8 mouse cellular contexts compared by ENCODE assay signal in genomic region chr2:158058534-158058933, GRCm38 (mm10). TPM values are rescaled to one million over a fixed set of nuclear protein-coding genes. Genes with fewer than 3 reads are reported as not detected.
A peak's percentile ranks its signal among the peaks of the same experiment; 100 is the strongest.
DNase-seq lines count a peak whose midpoint lies in the region; ATAC-seq and TF ChIP-seq lines count a peak whose summit lies in the region.

No protein-coding gene starts in this region.

- no peak for TF ChIP-seq POLR2A in cerebellum, adult 2 months (IDR thresholded peaks at IDR 0.05; ENCODE audit: borderline replicate concordance, insufficient read depth, low read length)

- H3K4me3 ChIP-seq in cerebellum, adult 2 months (replicated peaks; ENCODE audit: insufficient read depth, low read depth, low read length) = no peak overlapping the region
- no peak overlapping the region for H3K4me3 ChIP-seq in lung, postnatal 0 days (ENCODE audit: low read depth, low read length)
- no peak overlapping the region for H3K4me3 ChIP-seq in liver, embryonic 11.5 days (ENCODE audit: low read depth, low read length)

- TF ChIP-seq EP300 in lung, postnatal 0 days (IDR thresholded peaks at IDR 0.05) = no peak

- H3K36me3 ChIP-seq in lung, postnatal 0 days (ENCODE audit: insufficient read depth, low read length) = peaks cover 7% of the 10 kb centered on the region
- peaks cover 19% of the 10 kb centered on the region for H3K36me3 ChIP-seq in liver, embryonic 11.5 days (ENCODE audit: control insufficient read depth, insufficient read depth, low read length)

- peak; percentile 41 to 60 for DNase-seq in left cerebral cortex, postnatal 10 days (ENCODE audit: extremely low spot score in 1 of 2, low spot score in 2 of 2)
- DNase-seq in left cerebral cortex, adult 8-10 months (ENCODE audit: low spot score in 2 of 2) = no peak
- peak; percentile 91 to 94 for DNase-seq in cerebellum, adult 2 months
- DNase-seq in gastrocnemius, postnatal 36 days = peak; percentile 53 to 77
- peak; percentile 61 for DNase-seq in lung, postnatal 0 days (ENCODE audit: low spot score)
- no peak for DNase-seq in embryo, embryonic 10 days (ENCODE audit: low spot score)
- no peak for DNase-seq in liver, embryonic 11.5 days (ENCODE audit: low spot score)

- H3K4me1 ChIP-seq in cerebellum, adult 2 months (ENCODE audit: control insufficient read depth, insufficient read depth, low read length) = peaks cover 31% of the 10 kb centered on the region
- H3K4me1 ChIP-seq in lung, postnatal 0 days (ENCODE audit: insufficient read depth, low read depth, low read length) = no peaks in the 10 kb centered on the region
- H3K4me1 ChIP-seq in liver, embryonic 11.5 days (replicated peaks; ENCODE audit: control insufficient read depth, insufficient read depth, low read length) = no peaks in the 10 kb centered on the region

- no peak overlapping the region for H3K27ac ChIP-seq in cerebellum, adult 2 months (ENCODE audit: insufficient read depth, low read length)
- no peak overlapping the region for H3K27ac ChIP-seq in lung, postnatal 0 days (ENCODE audit: low read length)
- no peak overlapping the region for H3K27ac ChIP-seq in liver, embryonic 11.5 days (ENCODE audit: low read depth, low read length)

- WGBS in cerebellum, adult 2 months = 4% methylated on average over 10 of the region's 10 CpGs
- 71% methylated on average over 10 of the region's 10 CpGs for WGBS in lung, postnatal 0 days
- 94% methylated on average over 10 of the region's 10 CpGs for WGBS in liver, embryonic 11.5 days

- no peaks in the 10 kb centered on the region for H3K9me3 ChIP-seq in lung, postnatal 0 days (ENCODE audit: low read length)
- no peaks in the 10 kb centered on the region for H3K9me3 ChIP-seq in liver, embryonic 11.5 days (ENCODE audit: control insufficient read depth, low read length)

- intact Hi-C loops in left cerebral cortex, postnatal 10 days (cut with DNase I) = no loop called here
- intact Hi-C loops in gastrocnemius, postnatal 36 days (cut with DNase I) = no loop called here

- H3K27me3 ChIP-seq in cerebellum, adult 2 months (ENCODE audit: control insufficient read depth, insufficient read depth, low read length) = no peaks in the 10 kb centered on the region
- H3K27me3 ChIP-seq in lung, postnatal 0 days (replicated peaks; ENCODE audit: insufficient read depth, low read length) = no peaks in the 10 kb centered on the region
- H3K27me3 ChIP-seq in liver, embryonic 11.5 days (replicated peaks; ENCODE audit: control insufficient read depth, insufficient read depth, low read length) = no peaks in the 10 kb centered on the region

- H3K9ac ChIP-seq in lung, postnatal 0 days (replicated peaks; ENCODE audit: low read depth) = no peak overlapping the region
- no peak overlapping the region for H3K9ac ChIP-seq in liver, embryonic 11.5 days (ENCODE audit: low read depth, low read length)

- ATAC-seq in lung, postnatal 0 days = peak; percentile 33
- no peak for ATAC-seq in granulocyte monocyte progenitor cell, adult 5-6 weeks (replicated peaks; ENCODE audit: poor library complexity, severe bottlenecking)
- no peak for ATAC-seq in liver, embryonic 11.5 days (replicated peaks; ENCODE audit: low FRiP score)

- no peak for TF ChIP-seq CTCF in cerebellum, adult 2 months (IDR thresholded peaks at IDR 0.05; ENCODE audit: borderline replicate concordance, insufficient read depth, low read depth, low read length)
- TF ChIP-seq CTCF in lung, postnatal 0 days (IDR thresholded peaks at IDR 0.05) = no peak

- H3K4me2 ChIP-seq in lung, postnatal 0 days (replicated peaks; ENCODE audit: low read depth, low read length) = no peak overlapping the region
- H3K4me2 ChIP-seq in liver, embryonic 11.5 days = no peak overlapping the region

RNA-seq across cellular contexts. Expression of gene Rprd1b, which starts 30.2 kb away (rescaled TPM):
- total RNA-seq in left cerebral cortex, postnatal 10 days (2021) = 10 to 100 TPM; 37.3 to 39.1 TPM
- 10 to 100 TPM; 64.6 to 72.5 (median 68.2) TPM for total RNA-seq in left cerebral cortex, adult 8-10 months (2022)
- 22.4 and 22.7 TPM in 2 replicates for polyA plus RNA-seq in cerebellum, adult 2 months (2012; rRNA removed)
- 10 to 100 TPM; 20.8 to 23.9 TPM for total RNA-seq in gastrocnemius, postnatal 36 days (2021)
- polyA plus RNA-seq in lung, postnatal 0 days (2015; fragmentation: Nextera tagmentation; extraction: Ambion mirVana) = 23.4 and 23.8 TPM in 2 replicates
- 28.0 and 29.5 TPM in 2 replicates for total RNA-seq in granulocyte monocyte progenitor cell, adult 5-6 weeks (2014; fragmentation: Nextera tagmentation)
- total RNA-seq in granulocyte monocyte progenitor cell, adult 5-6 weeks (2017) = 18.1 and 32.2 TPM in 2 replicates
- 48.2 and 52.5 TPM in 2 replicates for polyA plus RNA-seq in liver, embryonic 11.5 days (2014; fragmentation: Nextera tagmentation; extraction: Ambion mirVana)

RNA-seq across cellular contexts. Expression of gene Tti1, which starts 30.3 kb away (rescaled TPM):
- total RNA-seq in left cerebral cortex, postnatal 10 days (2021) = 10 to 100 TPM; 16.0 to 17.2 TPM
- total RNA-seq in left cerebral cortex, adult 8-10 months (2022) = 10 to 100 TPM; 23.6 to 25.7 (median 24.7) TPM
- 19.9 and 21.4 TPM in 2 replicates for polyA plus RNA-seq in cerebellum, adult 2 months (2012; rRNA removed)
- total RNA-seq in gastrocnemius, postnatal 36 days (2021) = 10 to 100 TPM; 14.5 to 18.3 TPM
- 8.1 and 8.6 TPM in 2 replicates for polyA plus RNA-seq in lung, postnatal 0 days (2015; fragmentation: Nextera tagmentation; extraction: Ambion mirVana)
- total RNA-seq in granulocyte monocyte progenitor cell, adult 5-6 weeks (2014; fragmentation: Nextera tagmentation) = 29.5 and 38.7 TPM in 2 replicates
- 25.3 and 27.0 TPM in 2 replicates for total RNA-seq in granulocyte monocyte progenitor cell, adult 5-6 weeks (2017)
- 30.2 and 34.3 TPM in 2 replicates for polyA plus RNA-seq in liver, embryonic 11.5 days (2014; fragmentation: Nextera tagmentation; extraction: Ambion mirVana)

Comparison
In these comparisons a context has a peak if more than half of its experiments do, and no peak if none do; other contexts are left out.
1. DNase-seq: peak in left cerebral cortex, postnatal 10 days (2 of 2), cerebellum, adult 2 months (2 of 2), gastrocnemius, postnatal 36 days (2 of 2) and lung, postnatal 0 days (single experiment); none in left cerebral cortex, adult 8-10 months (0 of 2), embryo, embryonic 10 days (single experiment) and liver, embryonic 11.5 days (single experiment).